In the genomic region with DNA sequence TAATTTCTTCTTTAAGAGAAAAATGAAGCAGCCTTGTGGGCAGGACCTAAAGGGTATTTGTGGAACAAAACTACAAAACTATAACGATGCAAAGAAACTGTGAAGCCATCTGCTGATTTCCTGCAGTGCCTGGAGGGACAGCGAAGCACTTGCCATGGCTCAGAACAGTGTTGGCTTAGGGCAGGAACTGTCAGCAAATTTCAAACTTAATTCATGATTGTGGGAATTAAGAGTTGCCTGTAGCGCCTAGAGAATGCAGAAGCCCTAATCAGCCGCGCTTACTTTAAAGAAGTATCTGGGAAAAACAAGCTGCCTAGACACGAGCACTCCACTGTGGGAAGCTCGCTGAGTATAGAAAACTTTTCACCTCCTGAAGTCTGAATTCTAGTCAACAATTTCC, we compare ENCODE assay signal across 24 mouse cellular contexts.
DNase-seq lines count a peak whose midpoint lies in the region; ATAC-seq and TF ChIP-seq lines count a peak whose summit lies in the region.
"Had no signal": no experiment of that assay in that cellular context is flagged by ENCODE, and none has a peak within 500 bp of the region (broad histone marks: within the 10 kb centered on the region; RNA-seq: fewer than 3 reads in every experiment).

No protein-coding gene starts in this region.

- no peak overlapping the region for H3K4me3 ChIP-seq in embryonic facial prominence, embryonic 11.5 days (ENCODE audit: low read depth, low read length)
- no peak overlapping the region for H3K4me3 ChIP-seq in embryonic facial prominence, embryonic 10.5 days
- H3K4me3 ChIP-seq in hindbrain, postnatal 0 days (ENCODE audit: low read length), result no peak overlapping the region
- no peak overlapping the region for H3K4me3 ChIP-seq in hindbrain, embryonic 10.5 days
- H3K4me3 ChIP-seq: embryonic facial prominence, embryonic 12.5 days; hindbrain, embryonic 12.5 days; intestine, embryonic 15.5 days; left cerebral cortex, adult 2 months had no signal

- no peak for ATAC-seq in embryonic facial prominence, embryonic 11.5 days (replicated peaks; ENCODE audit: insufficient number of reproducible peaks, low FRiP score, low TSS enrichment, low read depth)
- no peak for ATAC-seq in hindbrain, postnatal 0 days
- ATAC-seq: activated CD4-positive, CD25-positive, alpha-beta regulatory T cell, adult 4 months; CD4-positive, CD25-positive, alpha-beta regulatory T cell, adult 4 months; intestine, embryonic 15.5 days had no signal

- H3K36me3 ChIP-seq in embryonic facial prominence, embryonic 11.5 days (replicated peaks; ENCODE audit: control insufficient read depth, insufficient read depth, low read depth, low read length), result no peaks in the 10 kb centered on the region
- H3K36me3 ChIP-seq in embryonic facial prominence, embryonic 10.5 days (replicated peaks), result no peaks in the 10 kb centered on the region
- H3K36me3 ChIP-seq in hindbrain, postnatal 0 days (ENCODE audit: insufficient read depth, low read length), result no peaks in the 10 kb centered on the region
- no peaks in the 10 kb centered on the region for H3K36me3 ChIP-seq in hindbrain, embryonic 10.5 days
- H3K36me3 ChIP-seq: embryonic facial prominence, embryonic 12.5 days; hindbrain, embryonic 12.5 days; intestine, embryonic 15.5 days had no signal

- H3K4me1 ChIP-seq in embryonic facial prominence, embryonic 11.5 days (ENCODE audit: control insufficient read depth, insufficient read depth, low read length), result no peaks in the 10 kb centered on the region
- peaks cover 11% of the 10 kb centered on the region; the same call in 1 of the 2 replicates for H3K4me1 ChIP-seq in embryonic facial prominence, embryonic 10.5 days
- no peaks in the 10 kb centered on the region for H3K4me1 ChIP-seq in hindbrain, postnatal 0 days (ENCODE audit: insufficient read depth, low read length)
- H3K4me1 ChIP-seq in hindbrain, embryonic 10.5 days (replicated peaks), result peaks cover 11% of the 10 kb centered on the region
- H3K4me1 ChIP-seq: hindbrain, embryonic 12.5 days; intestine, embryonic 15.5 days had no signal

- 27% methylated on average over 7 of the region's 7 CpGs for WGBS in embryonic facial prominence, embryonic 11.5 days
- WGBS in embryonic facial prominence, embryonic 10.5 days, result 28% methylated on average over 7 of the region's 7 CpGs
- 20% methylated on average over 7 of the region's 7 CpGs for WGBS in hindbrain, postnatal 0 days
- 44% methylated on average over 7 of the region's 7 CpGs for WGBS in hindbrain, embryonic 10.5 days

- H3K9me3 ChIP-seq in embryonic facial prominence, embryonic 11.5 days (replicated peaks; ENCODE audit: control insufficient read depth, low read length), result no peaks in the 10 kb centered on the region
- no peaks in the 10 kb centered on the region for H3K9me3 ChIP-seq in embryonic facial prominence, embryonic 10.5 days
- no peaks in the 10 kb centered on the region for H3K9me3 ChIP-seq in hindbrain, postnatal 0 days (ENCODE audit: low read length)
- no peaks in the 10 kb centered on the region for H3K9me3 ChIP-seq in hindbrain, embryonic 10.5 days
- H3K9me3 ChIP-seq: embryonic facial prominence, embryonic 12.5 days; hindbrain, embryonic 12.5 days; intestine, embryonic 15.5 days had no signal

- H3K27me3 ChIP-seq in embryonic facial prominence, embryonic 11.5 days (ENCODE audit: control insufficient read depth, insufficient read depth, low read length), result no peaks in the 10 kb centered on the region
- no peaks in the 10 kb centered on the region for H3K27me3 ChIP-seq in embryonic facial prominence, embryonic 10.5 days (replicated peaks; ENCODE audit: low read depth, poor library complexity, severe bottlenecking)
- no peaks in the 10 kb centered on the region for H3K27me3 ChIP-seq in hindbrain, postnatal 0 days (ENCODE audit: insufficient read depth, low read length)
- no peaks in the 10 kb centered on the region for H3K27me3 ChIP-seq in hindbrain, embryonic 10.5 days (ENCODE audit: insufficient read depth, poor library complexity, severe bottlenecking)
- H3K27me3 ChIP-seq: embryonic facial prominence, embryonic 12.5 days; hindbrain, embryonic 12.5 days; intestine, embryonic 15.5 days had no signal

- H3K9ac ChIP-seq in embryonic facial prominence, embryonic 11.5 days (replicated peaks; ENCODE audit: low read length), result no peak overlapping the region
- no peak overlapping the region for H3K9ac ChIP-seq in hindbrain, postnatal 0 days (replicated peaks; ENCODE audit: low read length)
- H3K9ac ChIP-seq: embryonic facial prominence, embryonic 12.5 days; hindbrain, embryonic 12.5 days; intestine, embryonic 15.5 days had no signal

- DNase-seq in embryonic facial prominence, embryonic 11.5 days (ENCODE audit: low spot score), result peak; percentile 22
- no peak for DNase-seq in embryonic facial prominence, embryonic 10.5 days (ENCODE audit: low spot score)
- DNase-seq in hindbrain, postnatal 0 days (ENCODE audit: low spot score), result peak; percentile 30
- DNase-seq in hindbrain, embryonic 10.5 days (ENCODE audit: low spot score), result no peak
- peak; percentile 57 for DNase-seq in brain, adult 2 months (ENCODE audit: low read depth, low spot score)
- peak; percentile 60 for DNase-seq in retina, embryonic 14.5 days (ENCODE audit: low spot score)
- DNase-seq in spleen, postnatal 10 days (ENCODE audit: low spot score in 2 of 2), result no peak
- DNase-seq: adrenal gland, postnatal 10 days; cerebellum, adult 11 months; heart, postnatal 10 days; kidney, postnatal 4 days; layer of hippocampus, adult 9-11 months; left cerebral cortex, postnatal 4 days; liver; lung, postnatal 10 days; right cerebral cortex, postnatal 4 days had no signal

- no peak for TF ChIP-seq CTCF in hindbrain, postnatal 0 days (IDR thresholded peaks at IDR 0.05; ENCODE audit: low read depth)

- H3K27ac ChIP-seq in embryonic facial prominence, embryonic 11.5 days (replicated peaks; ENCODE audit: low read depth, low read length), result no peak overlapping the region
- H3K27ac ChIP-seq in embryonic facial prominence, embryonic 10.5 days (replicated peaks), result no peak overlapping the region
- H3K27ac ChIP-seq in hindbrain, postnatal 0 days, result no peak overlapping the region
- H3K27ac ChIP-seq in hindbrain, embryonic 10.5 days, result no peak overlapping the region
- H3K27ac ChIP-seq: embryonic facial prominence, embryonic 12.5 days; hindbrain, embryonic 12.5 days; intestine, embryonic 15.5 days; left cerebral cortex, adult 2 months; stomach, postnatal 0 days had no signal

- no peak overlapping the region for H3K4me2 ChIP-seq in embryonic facial prominence, embryonic 11.5 days (ENCODE audit: low read depth, low read length)
- no peak overlapping the region for H3K4me2 ChIP-seq in hindbrain, postnatal 0 days (ENCODE audit: low read depth, low read length)
- H3K4me2 ChIP-seq: embryonic facial prominence, embryonic 12.5 days; heart, embryonic 11.5 days; hindbrain, embryonic 12.5 days; intestine, embryonic 15.5 days had no signal

Comparison
In these comparisons a context has a peak if more than half of its experiments do, and no peak if none do; other contexts are left out.
1. DNase-seq: peak in embryonic facial prominence, embryonic 11.5 days (single experiment), hindbrain, postnatal 0 days (single experiment), brain, adult 2 months (single experiment) and retina, embryonic 14.5 days (single experiment); none in embryonic facial prominence, embryonic 10.5 days (single experiment), hindbrain, embryonic 10.5 days (single experiment) and spleen, postnatal 10 days (0 of 2).